Mouse (Mus musculus): ENCODE results near the gene Noa1. TPM values are rescaled to one million over a fixed set of nuclear protein-coding genes. Genes with fewer than 3 reads are reported as not detected.
A peak's percentile ranks its signal among the peaks of the same experiment; 100 is the strongest.

The Noa1 gene
- total RNA-seq, 2 experiments from 2014 or later = 14.2 to 15.9 TPM

- DNase-seq (ENCODE audit: low spot score in 2 of 2) = no peak
Measured at GRCm38 (mm10) chr5:77259315-77259714, 50.6 kb downstream of the Noa1 start.

- no peak for DNase-seq (ENCODE audit: low spot score in 2 of 2)
Measured at GRCm38 (mm10) chr5:77257603-77258002, 52.3 kb downstream of the Noa1 start.

GRCm38 (mm10) chr5:77254402-77254801 is 55.5 kb downstream of the Noa1 start:
- DNase-seq (ENCODE audit: low spot score in 2 of 2) = no peak

GRCm38 (mm10) chr5:77253154-77253553 is 56.7 kb downstream of the Noa1 start:
- DNase-seq (ENCODE audit: low spot score in 2 of 2) = no peak

GRCm38 (mm10) chr5:77252115-77252827 is 57.6 kb downstream of the Noa1 start:
- DNase-seq (ENCODE audit: low spot score in 2 of 2) = no peak

- no peak for DNase-seq (ENCODE audit: low spot score in 2 of 2)
Measured at GRCm38 (mm10) chr5:77251656-77252055, 58.2 kb downstream of the Noa1 start.

- DNase-seq (ENCODE audit: low spot score in 2 of 2) = no peak
Measured at GRCm38 (mm10) chr5:77250083-77250482, 59.8 kb downstream of the Noa1 start.

GRCm38 (mm10) chr5:77245787-77246671 is 63.9 kb downstream of the Noa1 start:
- DNase-seq (ENCODE audit: low spot score in 2 of 2) = peak in 1 of 2 experiments; percentile 25

- peak in 1 of 2 experiments; percentile 20 for DNase-seq (ENCODE audit: low spot score in 2 of 2)
Measured at GRCm38 (mm10) chr5:77245463-77245786, 64.5 kb downstream of the Noa1 start.

GRCm38 (mm10) chr5:77244331-77244987 is 65.4 kb downstream of the Noa1 start:
- no peak for DNase-seq (ENCODE audit: low spot score in 2 of 2)

Small RNAs within 50 kb of the gene (microRNA-seq; reads per million reads assigned to microRNA genes)
- not detected for gene Mir5098

Other genes starting within 250 kb of the Noa1 start
- 10 to 100 TPM; 15.1 to 16.1 TPM for gene Hopx, start 195.0 kb downstream of the Noa1 start, total RNA-seq (2021)
- 1 to 10 TPM; 2.7 to 4.0 TPM for gene Spink2, start 98.6 kb downstream of the Noa1 start, total RNA-seq (2021)
- gene Rest, start 44.6 kb downstream of the Noa1 start, total RNA-seq (2021) = 10 to 100 TPM; 26.3 to 26.4 TPM
- gene Polr2b, start 63 bp upstream of the Noa1 start, total RNA-seq (2021) = 10 to 100 TPM; 31.5 to 35.7 TPM
- gene Igfbp7, start 98.0 kb upstream of the Noa1 start, total RNA-seq (2021) = 100 to 1,000 TPM; 295 to 321 TPM

All from gastrocnemius, postnatal 4 days (tissue).